Mouse (Mus musculus): ENCODE results near the gene Bcl9l.
A peak's percentile ranks its signal among the peaks of the same experiment; 100 is the strongest.
"Not testable (repeated sequence)": the region's sequence is repeated elsewhere in the genome, so short reads cannot be mapped to it uniquely, and the experiment has no call there.

Bcl9l gene

GRCm38 (mm10) chr9:44482552-44482951 is at the start of gene Bcl9l:
TSS of gene Bcl9l (plus strand) at chr9:44482825.
- DNase-seq (ENCODE audit: low spot score in 2 of 2): peak; percentile 83 to 84

GRCm38 (mm10) chr9:44435747-44436146 is 46.9 kb upstream of the Bcl9l start:
- peak; percentile 75 to 76 for DNase-seq (ENCODE audit: low spot score in 2 of 2)

DNA sequence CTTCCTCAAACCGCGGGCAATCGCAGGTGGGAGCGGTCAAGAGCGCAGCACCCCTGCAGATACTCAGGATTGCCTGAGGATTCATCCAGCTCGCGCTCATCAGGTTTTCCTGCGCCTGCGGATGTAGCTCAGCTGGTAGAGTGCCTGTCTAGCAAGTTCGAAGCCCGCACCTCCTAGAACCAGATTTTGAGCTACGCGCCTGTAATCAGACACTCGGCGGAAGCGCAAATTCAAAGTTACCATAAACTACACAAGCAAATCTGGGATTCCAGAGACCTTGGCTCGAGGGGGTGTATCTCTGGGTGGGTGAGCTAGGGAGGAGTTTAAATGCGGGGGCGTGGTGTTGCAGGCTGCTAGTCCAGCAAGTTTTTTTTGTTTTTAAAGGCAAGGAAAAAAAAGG is 41.7 kb upstream of the Bcl9l start, which contains the start of gene Foxr1:
Gene Foxr1, minus strand, starts transcription at position 176 of the 400 bp plus-strand sequence.
- no peak for DNase-seq (ENCODE audit: low spot score in 2 of 2)

DNA sequence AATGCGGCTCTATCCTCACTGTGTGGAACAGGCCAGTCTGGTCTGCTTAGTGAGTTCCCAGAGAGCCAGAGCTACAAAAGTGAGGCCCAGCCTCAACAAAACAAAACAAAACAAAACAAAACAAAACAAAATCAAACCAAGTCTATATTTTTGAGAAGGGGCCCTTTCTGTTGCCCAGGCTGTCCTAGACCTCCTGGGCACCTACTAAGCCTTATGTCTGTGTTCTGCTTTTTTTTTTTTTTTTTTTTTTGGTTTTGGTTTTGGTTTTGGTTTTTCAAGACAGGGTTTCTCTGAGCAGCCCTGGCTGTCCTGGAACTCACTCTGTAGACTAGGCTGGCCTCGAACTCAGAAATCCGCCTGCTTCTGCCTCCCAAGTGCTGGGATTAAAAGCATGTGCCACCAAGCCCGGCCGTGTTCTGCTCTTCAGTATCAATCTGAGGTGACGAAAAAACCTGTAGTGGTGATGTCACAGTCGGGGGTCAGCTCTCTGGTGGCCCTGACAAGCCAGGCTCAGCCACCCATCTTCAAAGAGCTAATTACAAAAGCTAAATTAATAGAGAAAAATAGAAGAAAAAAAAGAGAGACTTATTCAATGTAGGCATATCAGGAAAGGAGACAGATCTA is 38.1 kb upstream of the Bcl9l start:
- DNase-seq (ENCODE audit: low spot score in 2 of 2): not testable (repeated sequence)

DNA sequence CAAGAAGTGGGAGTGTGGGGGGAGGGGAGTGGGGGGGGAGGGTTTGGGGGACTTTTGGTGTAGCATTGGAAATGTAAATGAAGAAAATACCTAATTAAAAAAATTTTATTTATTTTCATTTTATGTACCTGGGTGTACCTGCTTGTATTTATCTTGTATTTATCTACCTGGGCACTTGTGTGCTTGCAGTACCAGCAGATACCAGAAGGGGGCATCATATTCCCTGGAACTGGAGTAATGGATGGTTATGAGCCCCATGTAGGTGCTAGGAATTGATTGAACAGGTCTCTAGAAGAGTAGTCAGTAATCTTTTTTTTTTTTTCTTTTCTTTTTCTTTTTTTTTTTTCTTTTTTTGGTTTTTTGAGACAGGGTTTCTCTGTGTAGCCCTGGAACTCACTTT is 32.2 kb upstream of the Bcl9l start:
- DNase-seq (ENCODE audit: low spot score in 2 of 2): no peak

GRCm38 (mm10) chr9:44454132-44454890 is 28.3 kb upstream of the Bcl9l start:
- DNase-seq (ENCODE audit: low spot score in 2 of 2): peak; percentile 72 to 77

- DNase-seq (ENCODE audit: low spot score in 2 of 2): no peak
These were observed 27.8 kb upstream of the Bcl9l start, which contains the start of gene Upk2 for GRCm38 (mm10) chr9:44454891-44455220. TSS of gene Upk2 (minus strand) at chr9:44454976.

- no peak for DNase-seq (ENCODE audit: low spot score in 2 of 2)
These were observed 25.4 kb upstream of the Bcl9l start for GRCm38 (mm10) chr9:44457035-44457742.

DNA sequence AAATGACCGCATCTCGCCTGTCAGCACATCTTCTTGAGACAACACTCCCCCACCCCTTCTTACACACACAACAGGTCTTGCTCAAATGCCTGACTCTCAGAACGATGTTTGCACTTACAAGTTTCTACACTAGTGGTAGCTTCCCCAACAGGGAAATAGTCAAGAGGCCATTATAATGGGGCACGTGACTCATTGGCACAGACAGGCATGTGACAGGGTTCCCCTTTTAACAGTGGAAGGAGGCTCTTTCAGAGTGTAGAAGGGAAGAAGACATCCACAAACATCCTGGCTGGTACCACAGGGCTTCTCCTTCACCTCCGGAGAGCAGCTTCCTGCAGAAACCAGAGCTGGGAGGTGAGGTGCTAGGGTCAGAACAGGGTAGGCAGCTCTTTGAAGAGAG is 20.7 kb upstream of the Bcl9l start:
- peak; percentile 39 to 53 for DNase-seq (ENCODE audit: low spot score in 2 of 2)

GRCm38 (mm10) chr9:44468224-44468623 is 14.4 kb upstream of the Bcl9l start:
- DNase-seq (ENCODE audit: low spot score in 2 of 2): no peak

DNA sequence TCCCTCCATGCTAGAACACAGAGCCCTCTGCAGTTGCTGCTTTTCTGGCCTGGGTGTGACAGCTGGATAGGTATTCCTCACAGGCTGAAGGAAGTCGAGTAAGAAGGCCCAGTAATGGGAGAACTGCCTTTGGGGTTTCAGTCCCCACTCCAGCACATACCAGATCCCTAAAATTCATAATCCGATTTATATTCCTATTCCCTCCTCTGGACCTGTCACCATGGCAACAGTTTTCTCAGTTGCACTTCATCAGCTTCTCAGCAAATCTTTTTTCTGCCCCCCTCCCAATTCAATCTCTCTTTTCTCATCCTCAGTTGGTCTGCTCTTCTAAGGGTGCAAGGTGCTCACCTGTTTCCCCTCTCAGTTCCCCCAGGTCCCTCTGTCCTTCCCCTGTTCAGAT is 13.8 kb upstream of the Bcl9l start:
- DNase-seq (ENCODE audit: low spot score in 2 of 2): no peak

- no peak for DNase-seq (ENCODE audit: low spot score in 2 of 2)
These were observed 9.4 kb upstream of the Bcl9l start for GRCm38 (mm10) chr9:44473184-44473583.

GRCm38 (mm10) chr9:44474327-44474726 is 8.3 kb upstream of the Bcl9l start:
- DNase-seq (ENCODE audit: low spot score in 2 of 2): no peak

DNA sequence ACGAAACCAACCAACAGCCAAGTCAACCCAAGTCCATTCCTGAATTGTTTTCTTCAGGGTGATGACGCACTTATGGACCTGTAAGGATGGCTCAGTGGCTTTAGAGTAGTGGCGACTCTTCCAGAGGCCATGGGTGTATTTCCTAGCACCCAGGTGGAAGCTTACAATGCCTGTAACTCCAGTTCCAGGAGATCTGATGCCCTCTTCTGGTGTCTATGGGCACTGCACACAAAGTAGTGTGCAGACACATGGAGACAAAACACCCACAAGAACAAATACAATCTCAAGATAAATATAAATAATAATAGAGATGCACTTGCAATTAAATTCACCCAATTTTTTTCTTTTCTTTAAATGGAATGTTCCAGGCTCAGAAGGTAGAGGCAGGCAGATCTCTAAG is 6.7 kb upstream of the Bcl9l start:
- no peak for DNase-seq (ENCODE audit: low spot score in 2 of 2)

GRCm38 (mm10) chr9:44477339-44478228 is 5.0 kb upstream of the Bcl9l start:
- peak; percentile 65 to 76 for DNase-seq (ENCODE audit: low spot score in 2 of 2)

DNA sequence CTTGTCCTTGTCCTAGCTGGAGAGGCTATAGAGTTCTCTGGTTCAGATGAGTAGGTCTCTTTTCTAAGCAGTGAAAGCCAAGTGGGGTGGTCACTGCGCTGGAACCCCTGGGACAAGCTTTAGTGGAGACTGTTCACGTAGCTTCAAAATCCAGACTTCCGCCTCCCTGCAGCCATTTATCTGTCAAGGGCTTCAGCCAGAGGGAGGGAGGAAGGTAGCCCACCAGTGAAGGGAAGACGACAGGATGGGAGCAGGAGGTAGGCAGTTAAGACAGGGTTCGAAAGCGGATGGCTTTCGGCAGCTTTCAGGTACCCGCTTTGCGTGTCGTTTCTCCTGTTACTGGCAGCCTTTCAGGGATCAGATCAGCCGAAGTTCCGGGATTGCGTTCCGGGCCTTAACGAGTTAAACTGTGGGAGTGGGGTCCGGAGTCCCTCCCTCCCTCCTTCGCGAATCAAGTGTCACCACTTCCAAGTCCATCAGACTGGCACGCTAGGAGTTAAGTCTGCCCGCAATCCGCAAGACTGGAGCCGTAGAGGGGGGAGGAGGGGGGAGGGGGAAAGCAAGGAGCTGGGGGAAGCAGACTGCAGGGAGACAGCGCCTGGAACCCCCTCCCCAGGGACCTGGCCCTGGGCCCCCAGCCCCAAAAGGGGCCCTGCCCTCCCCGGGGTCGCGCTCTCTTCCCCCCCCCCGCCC is 4.2 kb upstream of the Bcl9l start:
- DNase-seq (ENCODE audit: low spot score in 2 of 2): no peak

GRCm38 (mm10) chr9:44478959-44479605 is 3.5 kb upstream of the Bcl9l start:
- DNase-seq (ENCODE audit: low spot score in 2 of 2): no peak

DNA sequence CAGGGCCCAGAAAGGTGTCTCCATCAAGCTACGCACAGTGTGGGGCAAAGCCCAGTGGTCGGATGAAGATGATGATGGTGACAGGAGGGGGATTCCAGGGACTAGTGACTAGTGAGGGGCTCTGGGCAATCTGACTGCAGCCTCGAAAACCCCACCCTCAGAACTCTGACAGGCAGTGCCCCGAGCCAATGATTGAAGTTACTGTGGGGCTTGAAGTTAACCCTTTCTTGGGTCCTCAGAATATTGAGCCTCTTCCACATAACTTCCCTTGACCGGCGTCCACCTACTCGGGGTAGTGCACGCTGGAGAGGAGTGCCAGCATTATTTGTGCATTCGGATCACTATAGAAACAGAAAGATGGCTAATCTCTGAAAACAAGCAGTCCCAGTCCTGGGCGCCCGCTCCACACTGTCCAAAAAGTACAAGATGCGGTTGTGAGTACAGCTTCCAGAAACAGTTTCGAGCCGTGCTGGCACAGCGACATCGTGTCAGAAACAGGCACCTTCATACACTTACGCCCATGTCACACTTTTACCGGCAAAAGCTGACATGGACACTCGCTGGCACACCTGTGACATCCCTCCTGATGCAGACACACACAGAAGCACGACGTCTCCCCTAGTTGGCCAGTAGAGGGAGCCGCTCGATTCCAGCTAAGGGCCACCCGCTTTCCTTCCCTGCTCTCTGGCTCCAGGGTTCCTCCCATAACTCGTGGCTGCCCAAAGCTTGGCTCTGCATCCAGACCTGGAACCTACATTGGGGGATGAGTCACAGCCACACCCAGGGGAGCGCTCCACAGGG is 2.8 kb upstream of the Bcl9l start:
- peak; percentile 70 to 76 for DNase-seq (ENCODE audit: low spot score in 2 of 2)

GRCm38 (mm10) chr9:44482112-44482511 is 513 bp upstream of the Bcl9l start:
- peak in 1 of 2 experiments; percentile 19 for DNase-seq (ENCODE audit: low spot score in 2 of 2)

Measured in spleen, postnatal 36 days (tissue).